Mouse (Mus musculus) left cerebral cortex, postnatal 36 days (tissue): ENCODE measurements at regions not wholly inside any gene's neighbourhood (a gene's known extent, or its start where the extent isn't known, plus 50 kb on each side); places are given as distances from the start of the nearest gene placed in this dataset.

Experiments
- DNase-seq, 2 experiments: peaks; one replicate each; pipeline ENCODE4 v3.0.0; 2021 to 2022; ENCODE audit warnings: low spot score in 2 of 2, mixed read lengths in 1 of 2
- intact Hi-C: fragments of 180-260 bp; cut with DNase I; formaldehyde crosslinking; loops from one replicate; pipeline ENCODE4 v1.15.1; 2025

- no peak for DNase-seq
- intact Hi-C loops, result no loop called here
Observed at GRCm38 (mm10) chr6:17214774-17215173, 66.2 kb upstream of the Cav2 start.

- no peak for DNase-seq
- intact Hi-C loops, result no loop called here
Observed at GRCm38 (mm10) chr6:17216442-17216841, 64.5 kb upstream of the Cav2 start.

- intact Hi-C loops, result no loop called here
- no peak for DNase-seq
Observed at GRCm38 (mm10) chr6:17223744-17224143, 57.2 kb upstream of the Cav2 start.

GRCm38 (mm10) chr6:17224852-17225251 lies 56.1 kb upstream of the Cav2 start:
- DNase-seq, result no peak
- intact Hi-C loops, result no loop called here

GRCm38 (mm10) chr6:17226483-17226882 lies 54.5 kb upstream of the Cav2 start:
- DNase-seq, result no peak
- intact Hi-C loops, result no loop called here
